8 mouse cellular contexts compared by ENCODE assay signal in the genomic region with DNA sequence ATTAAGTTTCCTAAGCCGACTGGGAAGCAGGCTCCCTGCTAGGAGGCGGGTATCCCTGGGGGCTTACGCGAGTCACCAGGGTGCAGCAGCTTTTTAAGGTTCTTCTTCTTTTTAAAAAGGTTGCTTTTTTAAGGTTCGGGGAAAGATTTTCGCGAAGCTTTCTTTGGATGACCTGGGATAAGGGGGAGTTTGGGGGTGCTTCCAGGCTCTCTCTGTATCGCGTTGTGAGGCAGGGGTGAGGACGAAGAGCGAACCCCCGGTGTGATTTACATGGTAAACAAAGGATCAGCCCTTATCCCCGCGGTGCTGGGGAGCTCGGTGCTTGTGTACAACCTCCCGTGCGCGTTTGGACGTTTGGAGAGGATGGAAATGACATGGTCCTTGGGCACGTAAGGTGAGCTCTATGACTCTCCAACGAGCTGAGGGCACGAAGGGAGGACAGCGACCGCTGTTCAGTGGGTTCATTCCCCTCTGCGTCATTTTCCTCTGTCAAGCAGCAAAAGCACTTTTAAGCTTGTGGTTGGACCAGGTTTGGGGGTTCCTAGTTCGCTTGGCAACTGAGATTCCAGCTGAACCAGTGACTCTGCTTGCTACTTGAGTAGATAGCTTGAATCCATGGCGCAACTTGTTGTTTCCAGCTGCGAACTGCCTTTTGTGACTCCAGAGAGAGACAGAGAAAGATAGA. TPM values are rescaled to one million over a fixed set of nuclear protein-coding genes. Genes with fewer than 3 reads are reported as not detected.
A peak's percentile ranks its signal among the peaks of the same experiment; 100 is the strongest.
DNase-seq lines count a peak whose midpoint lies in the region; ATAC-seq and TF ChIP-seq lines count a peak whose summit lies in the region.

No protein-coding gene starts in this region.

- no peaks in the 10 kb centered on the region for H3K36me3 ChIP-seq in embryonic facial prominence, embryonic 13.5 days
- no peaks in the 10 kb centered on the region for H3K36me3 ChIP-seq in intestine, embryonic 14.5 days (ENCODE audit: control insufficient read depth, insufficient read depth, low read length)
- no peaks in the 10 kb centered on the region for H3K36me3 ChIP-seq in midbrain, embryonic 14.5 days (ENCODE audit: control insufficient read depth, insufficient read depth, low read length)
- no peaks in the 10 kb centered on the region for H3K36me3 ChIP-seq in thymus, adult 2 months (ENCODE audit: control insufficient read depth, insufficient read depth, low read length)

- peaks cover 34% of the 10 kb centered on the region for H3K27me3 ChIP-seq in embryonic facial prominence, embryonic 13.5 days
- peaks cover 25% of the 10 kb centered on the region for H3K27me3 ChIP-seq in intestine, embryonic 14.5 days (replicated peaks; ENCODE audit: control insufficient read depth, insufficient read depth, low read length)
- H3K27me3 ChIP-seq in midbrain, embryonic 14.5 days (ENCODE audit: control insufficient read depth, insufficient read depth, low read length), result peaks cover 10% of the 10 kb centered on the region; the same call in 1 of the 2 replicates
- no peaks in the 10 kb centered on the region; the same call in 1 of the 2 replicates for H3K27me3 ChIP-seq in thymus, adult 2 months (ENCODE audit: control insufficient read depth, insufficient read depth, low read length)

- no peak for TF ChIP-seq CTCF in thymus, adult 2 months (IDR thresholded peaks at IDR 0.05; ENCODE audit: borderline replicate concordance, control insufficient read depth, extremely low read depth, insufficient read depth, low read length, poor library complexity)

- peak overlapping the region; percentile 87 for H3K4me2 ChIP-seq in embryonic facial prominence, embryonic 13.5 days
- peak overlapping the region; percentile 59 for H3K4me2 ChIP-seq in intestine, embryonic 14.5 days (ENCODE audit: low read length)
- H3K4me2 ChIP-seq in midbrain, embryonic 14.5 days (ENCODE audit: low read length), result peak overlapping the region; percentile 99

- H3K4me1 ChIP-seq in embryonic facial prominence, embryonic 13.5 days, result peaks cover 21% of the 10 kb centered on the region
- H3K4me1 ChIP-seq in intestine, embryonic 14.5 days (replicated peaks; ENCODE audit: control insufficient read depth, insufficient read depth, low read length), result peaks cover 3% of the 10 kb centered on the region; the same call in 1 of the 2 replicates
- H3K4me1 ChIP-seq in midbrain, embryonic 14.5 days (ENCODE audit: control insufficient read depth, insufficient read depth, low read length), result peaks cover 3% of the 10 kb centered on the region; the same call in 1 of the 2 replicates
- H3K4me1 ChIP-seq in thymus, adult 2 months (replicated peaks; ENCODE audit: control insufficient read depth, insufficient read depth, low read length), result no peaks in the 10 kb centered on the region

- H3K4me3 ChIP-seq in embryonic facial prominence, embryonic 13.5 days, result peak overlapping the region; percentile 47
- peak overlapping the region; percentile 39 for H3K4me3 ChIP-seq in intestine, embryonic 14.5 days (ENCODE audit: low read depth, low read length)
- H3K4me3 ChIP-seq in midbrain, embryonic 14.5 days (replicated peaks; ENCODE audit: low read depth, low read length), result peak overlapping the region; percentile 55
- H3K4me3 ChIP-seq in thymus, adult 2 months (ENCODE audit: control insufficient read depth, insufficient read depth, low read length), result no peak overlapping the region

- ATAC-seq in embryonic facial prominence, embryonic 13.5 days (ENCODE audit: insufficient number of reproducible peaks, insufficient read depth, low FRiP score, low TSS enrichment, low read depth), result no peak
- no peak for ATAC-seq in intestine, embryonic 14.5 days (replicated peaks; ENCODE audit: low FRiP score, low TSS enrichment, low read depth)
- no peak for ATAC-seq in midbrain, embryonic 14.5 days (ENCODE audit: low FRiP score, low TSS enrichment)

- peak overlapping the region; percentile 57 for H3K9ac ChIP-seq in embryonic facial prominence, embryonic 13.5 days
- peak overlapping the region; percentile 1 for H3K9ac ChIP-seq in intestine, embryonic 14.5 days (ENCODE audit: low read length)
- H3K9ac ChIP-seq in midbrain, embryonic 14.5 days (replicated peaks; ENCODE audit: low read length), result peak overlapping the region; percentile 57

- TF ChIP-seq POLR2A in thymus, adult 2 months (IDR thresholded peaks at IDR 0.05; ENCODE audit: control insufficient read depth, extremely low read depth, insufficient read depth, low read length, poor library complexity), result no peak

- WGBS in embryonic facial prominence, embryonic 13.5 days, result under 1% methylated on average over 28 of the region's 28 CpGs
- WGBS in intestine, embryonic 14.5 days, result under 1% methylated on average over 28 of the region's 28 CpGs
- under 1% methylated on average over 28 of the region's 28 CpGs for WGBS in midbrain, embryonic 14.5 days
- 5% methylated on average over 28 of the region's 28 CpGs for WGBS in thymus, adult 2 months

- no peak overlapping the region for H3K27ac ChIP-seq in embryonic facial prominence, embryonic 13.5 days
- no peak overlapping the region for H3K27ac ChIP-seq in intestine, embryonic 14.5 days (ENCODE audit: low read depth)
- peak overlapping the region; percentile 37; the same call in 1 of the 2 replicates for H3K27ac ChIP-seq in midbrain, embryonic 14.5 days (replicated peaks; ENCODE audit: low read depth, low read length)
- no peak overlapping the region for H3K27ac ChIP-seq in thymus, adult 2 months (ENCODE audit: control insufficient read depth, insufficient read depth, low read length)

- peak; percentile 13 to 31 for DNase-seq in left cerebral cortex, adult 18-20 months (ENCODE audit: low spot score in 2 of 2)
- DNase-seq in left cerebral cortex, adult 11 months (ENCODE audit: low spot score), result no peak
- DNase-seq in intestine, embryonic 14.5 days (ENCODE audit: low spot score), result peak; percentile 61
- peak; percentile 60 for DNase-seq in midbrain, embryonic 14.5 days
- DNase-seq in ovary, postnatal 14 days (ENCODE audit: low spot score), result no peak
- no peak for DNase-seq in thymus, adult 2 months
- DNase-seq in urinary bladder, postnatal 10 days (ENCODE audit: low spot score), result no peak

- no peaks in the 10 kb centered on the region for H3K9me3 ChIP-seq in embryonic facial prominence, embryonic 13.5 days
- no peaks in the 10 kb centered on the region for H3K9me3 ChIP-seq in intestine, embryonic 14.5 days (ENCODE audit: control insufficient read depth, low read length)
- H3K9me3 ChIP-seq in midbrain, embryonic 14.5 days (ENCODE audit: control insufficient read depth, low read length), result no peaks in the 10 kb centered on the region

RNA-seq across cellular contexts. Expression of a gene that starts 0.6 kb away (rescaled TPM):
- 10 to 100 TPM; 14.9 to 18.1 TPM for total RNA-seq in left cerebral cortex, adult 18-20 months (2021)
- 1.9 and 2.1 TPM in 2 replicates for polyA plus RNA-seq in embryonic facial prominence, embryonic 13.5 days (2015; fragmentation: Nextera tagmentation; extraction: Ambion mirVana)
- 5.0 and 6.5 TPM in 2 replicates for polyA plus RNA-seq in intestine, embryonic 14.5 days (2014; fragmentation: Nextera tagmentation; extraction: Ambion mirVana)
- 7.3 and 8.3 TPM in 2 replicates for polyA plus RNA-seq in midbrain, embryonic 14.5 days (2014; fragmentation: Nextera tagmentation; extraction: Ambion mirVana)
- not detected in 2 replicates for polyA plus RNA-seq in thymus, adult 2 months (2012; rRNA removed)

Comparison
In these comparisons a context has a peak if more than half of its experiments do, and no peak if none do; other contexts are left out.
1. DNase-seq: peak in left cerebral cortex, adult 18-20 months (2 of 2), intestine, embryonic 14.5 days (single experiment) and midbrain, embryonic 14.5 days (single experiment); none in left cerebral cortex, adult 11 months (single experiment), ovary, postnatal 14 days (single experiment), thymus, adult 2 months (single experiment) and urinary bladder, postnatal 10 days (single experiment).
2. H3K9ac ChIP-seq: peak in every context shown above with its lines; median percentile 57 in embryonic facial prominence, embryonic 13.5 days; 57 in midbrain, embryonic 14.5 days; 1 in intestine, embryonic 14.5 days.
3. Peak in every context shown above with its lines, with median percentiles within 50 percentile points of each other: H3K4me2 ChIP-seq.